Mouse (Mus musculus) embryonic facial prominence, embryonic 15.5 days (tissue): ENCODE measurements around the gene Dhrs7c. TPM values are rescaled to one million over a fixed set of nuclear protein-coding genes. Genes with fewer than 3 reads are reported as not detected.

Experiments used
- ATAC-seq: fragments of 200-750 bp; cut with Nextera tagmentation; 2 replicates; pipeline ENCODE4 v1.8.0; 2017; ENCODE audit warnings: low read depth, moderate TSS enrichment; ENCODE audit not compliant: insufficient number of reproducible peaks, low FRiP score, low TSS enrichment
- H3K27ac ChIP-seq: fragments of 300-500 bp; sonication (generic); replicated peaks from 2 replicates; pipeline ENCODE4 v1.5.1; 2015; ENCODE audit warnings: mild to moderate bottlenecking, inconsistent platforms
- H3K27me3 ChIP-seq: fragments of 300-500 bp; sonication (generic); 2 replicates; pipeline ENCODE4 v1.6.1; 2015; ENCODE audit warnings: inconsistent platforms
- H3K36me3 ChIP-seq: fragments of 300-500 bp; sonication (generic); 2 replicates; pipeline ENCODE4 v1.6.1; 2015; ENCODE audit warnings: mild to moderate bottlenecking, inconsistent platforms
- H3K4me1 ChIP-seq: fragments of 300-500 bp; sonication (generic); 2 replicates; pipeline ENCODE4 v1.6.1; 2015; ENCODE audit warnings: inconsistent platforms
- H3K4me2 ChIP-seq: fragments of 300-500 bp; sonication (generic); replicated peaks from 2 replicates; pipeline ENCODE4 v1.6.1; 2015; ENCODE audit warnings: mild to moderate bottlenecking, inconsistent platforms
- H3K4me3 ChIP-seq: fragments of 300-500 bp; sonication (generic); replicated peaks from 2 replicates; pipeline ENCODE4 v1.5.1; 2015; ENCODE audit warnings: mild to moderate bottlenecking, inconsistent platforms
- H3K9ac ChIP-seq: fragments of 300-500 bp; sonication (generic); 2 replicates; pipeline ENCODE4 v1.6.1; 2015; ENCODE audit warnings: inconsistent platforms
- H3K9me3 ChIP-seq: fragments of 300-500 bp; sonication (generic); replicated peaks from 2 replicates; pipeline ENCODE4 v1.6.1; 2016; ENCODE audit warnings: inconsistent platforms
- WGBS: fragments of 180-500 bp; shearing (Covaris S2); methylation state at CpG from one replicate; pipeline ENCODE4 v1.1.7; 2015; 5-methylcytosine and 5-hydroxymethylcytosine counted together
- polyA plus RNA-seq: library from polyadenylated mRNA; unstranded; fragments of >200 nt; fragmentation: Nextera tagmentation; extraction: Ambion mirVana; gene quantifications from 2 replicates; pipeline ENCODE4 v1.2.1, GENCODE M21; 2015

Dhrs7c gene
- polyA plus RNA-seq, 1 experiment from 2014 or later = 8.5 TPM

DNA sequence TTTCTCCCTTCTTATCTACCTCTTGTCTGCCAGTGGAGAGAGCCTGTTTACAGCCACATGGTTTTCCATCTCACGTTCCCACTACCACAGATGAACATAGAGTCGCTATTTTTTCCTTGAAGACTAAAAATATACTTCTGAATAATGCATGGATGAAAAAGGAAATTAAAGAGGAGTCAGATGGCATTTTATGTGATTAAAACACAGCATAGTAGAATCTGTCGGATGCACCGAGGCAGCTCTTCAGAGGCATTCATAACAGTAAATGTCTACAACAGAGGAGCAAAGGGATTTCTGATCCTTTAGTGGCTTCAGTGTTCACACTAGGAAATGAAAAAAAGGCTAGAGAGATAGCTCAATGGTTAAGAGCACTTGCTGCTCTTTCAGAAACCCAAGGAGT, 47.2 kb downstream of the Dhrs7c start:
- no peak overlapping the region for H3K4me2 ChIP-seq
- H3K9ac ChIP-seq = no peak overlapping the region
- no peak for ATAC-seq
- no peaks in the 10 kb centered on the region for H3K27me3 ChIP-seq
- 69% methylated on average over 4 of the region's 4 CpGs for WGBS
- H3K4me1 ChIP-seq = no peaks in the 10 kb centered on the region
- H3K27ac ChIP-seq = no peak overlapping the region
- no peaks in the 10 kb centered on the region for H3K9me3 ChIP-seq
- H3K36me3 ChIP-seq = no peaks in the 10 kb centered on the region
- H3K4me3 ChIP-seq = no peak overlapping the region

DNA sequence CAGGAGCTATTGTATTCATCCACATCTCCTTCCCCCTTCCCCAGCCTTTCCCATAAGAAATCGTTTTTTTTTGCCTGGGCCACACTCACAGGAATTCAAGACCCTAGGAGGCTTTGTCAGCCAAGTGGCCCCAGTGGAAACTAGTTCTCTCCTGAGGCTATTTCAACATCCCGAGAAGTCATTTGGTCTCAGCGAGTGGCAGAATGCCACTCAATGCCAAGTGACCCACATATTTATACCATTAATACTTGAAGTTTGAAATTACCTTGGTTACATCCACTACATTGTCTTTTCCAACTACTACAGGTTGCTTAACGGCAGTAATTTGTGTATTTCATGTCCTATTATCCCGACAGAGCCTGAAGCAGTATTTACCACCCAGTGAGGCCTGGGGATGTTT, 53.8 kb downstream of the Dhrs7c start:
- no peaks in the 10 kb centered on the region for H3K36me3 ChIP-seq
- no peak overlapping the region for H3K9ac ChIP-seq
- 0 out of 2 replicates have a peak, but pooled peaks cover 3% of the 10 kb centered on the region for H3K4me1 ChIP-seq
- H3K4me3 ChIP-seq = no peak overlapping the region
- H3K27ac ChIP-seq = no peak overlapping the region
- no peaks in the 10 kb centered on the region for H3K27me3 ChIP-seq
- WGBS = 37% methylated on average over 5 of the region's 5 CpGs
- no peak for ATAC-seq
- H3K9me3 ChIP-seq = no peaks in the 10 kb centered on the region
- H3K4me2 ChIP-seq = no peak overlapping the region

- H3K4me2 ChIP-seq = no peak overlapping the region
- no peak overlapping the region; the same call in 1 of the 2 replicates for H3K27ac ChIP-seq
- peak; percentile 39; the same call in 1 of the 2 replicates for ATAC-seq
- H3K27me3 ChIP-seq = no peaks in the 10 kb centered on the region
- H3K36me3 ChIP-seq = no peaks in the 10 kb centered on the region
- H3K9ac ChIP-seq = no peak overlapping the region
- H3K4me1 ChIP-seq = 0 out of 2 replicates have a peak, but pooled peaks cover 3% of the 10 kb centered on the region
- H3K4me3 ChIP-seq = no peak overlapping the region
- 27% methylated on average over 6 of the region's 6 CpGs for WGBS
- H3K9me3 ChIP-seq = no peaks in the 10 kb centered on the region
Measured at GRCm38 (mm10) chr11:67853996-67854395, 56.0 kb downstream of the Dhrs7c start.

DNA sequence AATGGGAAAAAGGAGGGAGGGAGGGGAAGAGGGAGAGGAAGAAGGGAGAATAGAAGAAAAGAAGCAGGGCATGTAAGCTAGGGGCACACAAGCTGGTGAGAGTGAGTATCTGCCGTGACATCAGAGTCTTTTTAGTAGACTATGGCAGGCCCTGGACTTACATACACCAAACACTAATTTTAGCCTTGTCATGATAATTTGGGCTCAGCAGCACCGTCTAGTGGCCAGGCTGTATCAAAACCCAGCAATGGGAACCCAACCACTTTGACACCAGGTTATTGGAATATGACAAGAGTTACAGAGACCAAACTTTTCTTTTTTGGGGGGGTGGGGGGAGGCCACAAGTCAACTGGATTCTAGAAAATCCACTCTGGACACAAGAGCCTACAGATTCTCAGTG, 57.0 kb downstream of the Dhrs7c start:
- ATAC-seq = no peak
- no peaks in the 10 kb centered on the region for H3K9me3 ChIP-seq
- 41% methylated on average over 2 of the region's 2 CpGs for WGBS
- H3K4me2 ChIP-seq = no peak overlapping the region
- H3K4me3 ChIP-seq = no peak overlapping the region
- no peak overlapping the region for H3K27ac ChIP-seq
- H3K36me3 ChIP-seq = no peaks in the 10 kb centered on the region
- no peaks in the 10 kb centered on the region for H3K27me3 ChIP-seq
- no peak overlapping the region for H3K9ac ChIP-seq
- 0 out of 2 replicates have a peak, but pooled peaks cover 3% of the 10 kb centered on the region for H3K4me1 ChIP-seq

DNA sequence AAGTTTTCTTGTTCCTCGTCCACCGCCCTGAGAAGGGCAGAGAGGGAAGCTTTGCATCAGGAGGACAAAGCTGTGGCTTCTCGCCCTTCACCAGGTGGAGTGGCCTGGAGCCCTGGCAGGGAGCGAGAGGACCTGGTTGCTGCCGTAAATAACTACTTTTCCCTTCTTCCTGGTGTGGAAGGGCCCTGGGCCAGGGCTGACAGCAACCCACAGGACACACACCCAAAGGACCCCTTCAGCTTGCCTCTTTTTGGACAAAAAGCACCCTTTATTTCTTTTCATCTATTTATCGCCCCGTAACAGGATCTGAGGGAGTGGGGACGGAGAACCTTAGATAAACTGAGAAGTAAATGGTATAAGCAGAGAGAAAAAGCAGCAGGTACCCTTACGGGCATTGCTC, 60.5 kb downstream of the Dhrs7c start:
- no peak overlapping the region for H3K4me2 ChIP-seq
- H3K9me3 ChIP-seq = no peaks in the 10 kb centered on the region
- H3K27ac ChIP-seq = no peak overlapping the region
- H3K4me3 ChIP-seq = no peak overlapping the region
- 82% methylated on average over 9 of the region's 9 CpGs for WGBS
- ATAC-seq = no peak
- no peaks in the 10 kb centered on the region for H3K27me3 ChIP-seq
- H3K4me1 ChIP-seq = peaks cover 12% of the 10 kb centered on the region
- H3K36me3 ChIP-seq = no peaks in the 10 kb centered on the region
- no peak overlapping the region for H3K9ac ChIP-seq

GRCm38 (mm10) chr11:67860743-67861398, 62.9 kb downstream of the Dhrs7c start:
- no peak for ATAC-seq
- no peak overlapping the region for H3K4me2 ChIP-seq
- H3K27me3 ChIP-seq = no peaks in the 10 kb centered on the region
- WGBS = 40% methylated on average over 7 of the region's 7 CpGs
- no peaks in the 10 kb centered on the region for H3K9me3 ChIP-seq
- H3K9ac ChIP-seq = no peak overlapping the region
- peaks cover 10% of the 10 kb centered on the region for H3K4me1 ChIP-seq
- no peak overlapping the region for H3K4me3 ChIP-seq
- no peak overlapping the region for H3K27ac ChIP-seq
- no peaks in the 10 kb centered on the region for H3K36me3 ChIP-seq

- Histone ChIP-seq H3K9me3 (no peaks in the 10 kb centered on the region), H3K36me3 (no peaks in the 10 kb centered on the region), H3K4me1 (peaks cover 10% of the 10 kb centered on the region), H3K4me2 (0 out of 2 replicates have a peak overlapping the region, but pooled peaks have one; percentile 1), H3K4me3 (no peak overlapping the region), H3K9ac (no peak overlapping the region), H3K27me3 (no peaks in the 10 kb centered on the region), H3K27ac (no peak overlapping the region)
- ATAC-seq = no peak
- 6% methylated on average over 7 of the region's 7 CpGs for WGBS
Measured at GRCm38 (mm10) chr11:67861399-67861838, 63.4 kb downstream of the Dhrs7c start.

GRCm38 (mm10) chr11:67865100-67865499, 67.1 kb downstream of the Dhrs7c start:
- Histone ChIP-seq H3K27me3 (no peaks in the 10 kb centered on the region), H3K4me3 (no peak overlapping the region), H3K27ac (no peak overlapping the region), H3K4me1 (peaks cover 10% of the 10 kb centered on the region), H3K4me2 (no peak overlapping the region), H3K9me3 (no peaks in the 10 kb centered on the region), H3K9ac (no peak overlapping the region), H3K36me3 (no peaks in the 10 kb centered on the region)
- ATAC-seq = no peak
- 60% methylated on average over 5 of the region's 5 CpGs for WGBS

Other genes with a start within 250 kb of the Dhrs7c start
- not detected in 2 replicates for gene Rcvrn, start 102.9 kb upstream of the Dhrs7c start, polyA plus RNA-seq
- 0.07 and 0.11 TPM in 2 replicates for gene Glp2r, start 27.0 kb upstream of the Dhrs7c start, polyA plus RNA-seq
- not detected in 2 replicates for gene Gsg1l2, start 23.6 kb upstream of the Dhrs7c start, polyA plus RNA-seq
- 2.1 and 3.6 TPM in 2 replicates for gene Usp43, start 124.0 kb downstream of the Dhrs7c start, polyA plus RNA-seq
- gene Cfap52, start 167.5 kb downstream of the Dhrs7c start, polyA plus RNA-seq = 9.1 and 21.4 TPM in 2 replicates
- gene Stx8, start 168.0 kb downstream of the Dhrs7c start, polyA plus RNA-seq = 56.1 and 60.6 TPM in 2 replicates